Mouse (Mus musculus): ENCODE measurements around the gene Creg2. TPM values are rescaled to one million over a fixed set of nuclear protein-coding genes. Genes with fewer than 3 reads are reported as not detected.

Gene Creg2
- 0.05 TPM in 2 replicates for polyA plus RNA-seq (2015; fragmentation: Nextera tagmentation; extraction: Ambion mirVana)

- H3K27me3 ChIP-seq (ENCODE audit: control insufficient read depth, insufficient read depth, low read length), result peaks cover 42% of the 10 kb centered on the region
- ATAC-seq (replicated peaks; ENCODE audit: extremely low read depth, insufficient read depth, low FRiP score), result no peak
Measured at GRCm38 (mm10) chr1:39651241-39651548, at the start of gene Creg2. TSS of gene Creg2 (minus strand) at chr1:39651474.

GRCm38 (mm10) chr1:39700599-39701273 lies 49.5 kb upstream of the Creg2 start:
- H3K27ac ChIP-seq (ENCODE audit: low read length), result no peak overlapping the region
- 44% methylated on average over 7 of the region's 7 CpGs for WGBS
- H3K36me3 ChIP-seq (ENCODE audit: control insufficient read depth, insufficient read depth), result no peaks in the 10 kb centered on the region
- no peak overlapping the region for H3K9ac ChIP-seq (ENCODE audit: low read length)
- H3K4me1 ChIP-seq (ENCODE audit: control insufficient read depth, insufficient read depth, low read length), result peaks cover 27% of the 10 kb centered on the region
- H3K27me3 ChIP-seq (ENCODE audit: control insufficient read depth, insufficient read depth, low read length), result no peaks in the 10 kb centered on the region
- H3K4me3 ChIP-seq (ENCODE audit: low read length), result no peak overlapping the region
- H3K9me3 ChIP-seq (replicated peaks; ENCODE audit: control insufficient read depth, low read length), result no peaks in the 10 kb centered on the region
- ATAC-seq (replicated peaks; ENCODE audit: extremely low read depth, insufficient read depth, low FRiP score), result no peak
- H3K4me2 ChIP-seq (ENCODE audit: low read depth, low read length), result no peak overlapping the region

More at GRCm38 (mm10) chr1:39651241-39651548, at the start of gene Creg2:
- H3K36me3 ChIP-seq (ENCODE audit: control insufficient read depth, insufficient read depth), result no peaks in the 10 kb centered on the region
- H3K4me1 ChIP-seq (ENCODE audit: control insufficient read depth, insufficient read depth, low read length), result peaks cover 5% of the 10 kb centered on the region
- H3K27ac ChIP-seq (ENCODE audit: low read length), result no peak within 1 kb of the TSS
- WGBS, result 27% methylated on average over 9 of the region's 9 CpGs
- peak within 1 kb of the TSS; percentile 55 for H3K4me3 ChIP-seq (ENCODE audit: low read length)
- H3K4me2 ChIP-seq (ENCODE audit: low read depth, low read length), result peak within 1 kb of the TSS; percentile 85
- peak within 1 kb of the TSS; percentile 12; the same call in 1 of the 2 replicates for H3K9ac ChIP-seq (ENCODE audit: low read length)
- no peaks in the 10 kb centered on the region for H3K9me3 ChIP-seq (replicated peaks; ENCODE audit: control insufficient read depth, low read length)

GRCm38 (mm10) chr1:39698456-39698855 lies 47.2 kb upstream of the Creg2 start:
- Histone ChIP-seq H3K27ac (ENCODE audit: low read length) (0 out of 2 replicates have a peak overlapping the region, but pooled peaks have one; percentile 24), H3K9ac (ENCODE audit: low read length) (no peak overlapping the region), H3K4me2 (ENCODE audit: low read depth, low read length) (no peak overlapping the region), H3K4me1 (ENCODE audit: control insufficient read depth, insufficient read depth, low read length) (peaks cover 41% of the 10 kb centered on the region), H3K4me3 (ENCODE audit: low read length) (no peak overlapping the region), H3K36me3 (ENCODE audit: control insufficient read depth, insufficient read depth) (no peaks in the 10 kb centered on the region), H3K27me3 (ENCODE audit: control insufficient read depth, insufficient read depth, low read length) (no peaks in the 10 kb centered on the region), H3K9me3 (replicated peaks; ENCODE audit: control insufficient read depth, low read length) (no peaks in the 10 kb centered on the region)
- 47% methylated on average over 6 of the region's 6 CpGs for WGBS
- ATAC-seq (replicated peaks; ENCODE audit: extremely low read depth, insufficient read depth, low FRiP score), result no peak

GRCm38 (mm10) chr1:39695198-39695597 lies 43.9 kb upstream of the Creg2 start:
- Histone ChIP-seq H3K4me2 (ENCODE audit: low read depth, low read length) (no peak overlapping the region), H3K9me3 (replicated peaks; ENCODE audit: control insufficient read depth, low read length) (peaks cover 3% of the 10 kb centered on the region; the same call in 1 of the 2 replicates), H3K9ac (ENCODE audit: low read length) (no peak overlapping the region), H3K4me3 (ENCODE audit: low read length) (no peak overlapping the region), H3K27ac (ENCODE audit: low read length) (peak overlapping the region; percentile 24; the same call in 1 of the 2 replicates), H3K36me3 (ENCODE audit: control insufficient read depth, insufficient read depth) (no peaks in the 10 kb centered on the region), H3K4me1 (ENCODE audit: control insufficient read depth, insufficient read depth, low read length) (peaks cover 20% of the 10 kb centered on the region), H3K27me3 (ENCODE audit: control insufficient read depth, insufficient read depth, low read length) (no peaks in the 10 kb centered on the region)
- 39% methylated on average over 4 of the region's 4 CpGs for WGBS
- no peak for ATAC-seq (replicated peaks; ENCODE audit: extremely low read depth, insufficient read depth, low FRiP score)

GRCm38 (mm10) chr1:39694756-39695155 lies 43.5 kb upstream of the Creg2 start:
- Histone ChIP-seq H3K9ac (ENCODE audit: low read length) (no peak overlapping the region), H3K27ac (ENCODE audit: low read length) (no peak overlapping the region), H3K27me3 (ENCODE audit: control insufficient read depth, insufficient read depth, low read length) (no peaks in the 10 kb centered on the region), H3K4me3 (ENCODE audit: low read length) (no peak overlapping the region), H3K9me3 (replicated peaks; ENCODE audit: control insufficient read depth, low read length) (peaks cover 3% of the 10 kb centered on the region; the same call in 1 of the 2 replicates), H3K4me1 (ENCODE audit: control insufficient read depth, insufficient read depth, low read length) (peaks cover 17% of the 10 kb centered on the region), H3K4me2 (ENCODE audit: low read depth, low read length) (no peak overlapping the region), H3K36me3 (ENCODE audit: control insufficient read depth, insufficient read depth) (no peaks in the 10 kb centered on the region)
- WGBS, result 36% methylated on average over 7 of the region's 7 CpGs
- ATAC-seq (replicated peaks; ENCODE audit: extremely low read depth, insufficient read depth, low FRiP score), result no peak

- no peak overlapping the region for H3K9ac ChIP-seq (ENCODE audit: low read length)
- no peak overlapping the region for H3K27ac ChIP-seq (ENCODE audit: low read length)
- no peaks in the 10 kb centered on the region for H3K36me3 ChIP-seq (ENCODE audit: control insufficient read depth, insufficient read depth)
- H3K4me1 ChIP-seq (ENCODE audit: control insufficient read depth, insufficient read depth, low read length), result peaks cover 25% of the 10 kb centered on the region
- no peak for ATAC-seq (replicated peaks; ENCODE audit: extremely low read depth, insufficient read depth, low FRiP score)
- no peak overlapping the region for H3K4me3 ChIP-seq (ENCODE audit: low read length)
- H3K4me2 ChIP-seq (ENCODE audit: low read depth, low read length), result no peak overlapping the region
- H3K27me3 ChIP-seq (ENCODE audit: control insufficient read depth, insufficient read depth, low read length), result no peaks in the 10 kb centered on the region
- WGBS, result 82% methylated on average over 3 of the region's 3 CpGs
- H3K9me3 ChIP-seq (replicated peaks; ENCODE audit: control insufficient read depth, low read length), result peaks cover 3% of the 10 kb centered on the region; the same call in 1 of the 2 replicates
Measured at GRCm38 (mm10) chr1:39691974-39692373, 40.7 kb upstream of the Creg2 start.

GRCm38 (mm10) chr1:39691061-39691460 lies 39.8 kb upstream of the Creg2 start:
- Histone ChIP-seq H3K9me3 (replicated peaks; ENCODE audit: control insufficient read depth, low read length) (peaks cover 3% of the 10 kb centered on the region; the same call in 1 of the 2 replicates), H3K4me2 (ENCODE audit: low read depth, low read length) (no peak overlapping the region), H3K27me3 (ENCODE audit: control insufficient read depth, insufficient read depth, low read length) (no peaks in the 10 kb centered on the region), H3K9ac (ENCODE audit: low read length) (no peak overlapping the region), H3K4me3 (ENCODE audit: low read length) (no peak overlapping the region), H3K27ac (ENCODE audit: low read length) (no peak overlapping the region), H3K36me3 (ENCODE audit: control insufficient read depth, insufficient read depth) (no peaks in the 10 kb centered on the region), H3K4me1 (ENCODE audit: control insufficient read depth, insufficient read depth, low read length) (peaks cover 23% of the 10 kb centered on the region)
- WGBS, result 50% methylated on average over 4 of the region's 4 CpGs
- no peak for ATAC-seq (replicated peaks; ENCODE audit: extremely low read depth, insufficient read depth, low FRiP score)

GRCm38 (mm10) chr1:39688573-39688972 lies 37.3 kb upstream of the Creg2 start:
- H3K4me3 ChIP-seq (ENCODE audit: low read length), result no peak overlapping the region
- H3K36me3 ChIP-seq (ENCODE audit: control insufficient read depth, insufficient read depth), result no peaks in the 10 kb centered on the region
- ATAC-seq (replicated peaks; ENCODE audit: extremely low read depth, insufficient read depth, low FRiP score), result 0 out of 2 replicates have a peak, but pooled peaks have one; percentile 37
- H3K4me2 ChIP-seq (ENCODE audit: low read depth, low read length), result no peak overlapping the region
- H3K27me3 ChIP-seq (ENCODE audit: control insufficient read depth, insufficient read depth, low read length), result no peaks in the 10 kb centered on the region
- H3K4me1 ChIP-seq (ENCODE audit: control insufficient read depth, insufficient read depth, low read length), result peaks cover 8% of the 10 kb centered on the region
- H3K27ac ChIP-seq (ENCODE audit: low read length), result no peak overlapping the region
- H3K9me3 ChIP-seq (replicated peaks; ENCODE audit: control insufficient read depth, low read length), result peaks cover 3% of the 10 kb centered on the region; the same call in 1 of the 2 replicates
- 25% methylated on average over 6 of the region's 6 CpGs for WGBS
- no peak overlapping the region for H3K9ac ChIP-seq (ENCODE audit: low read length)

GRCm38 (mm10) chr1:39687279-39687678 lies 36.0 kb upstream of the Creg2 start:
- 35% methylated on average over 9 of the region's 9 CpGs for WGBS
- H3K36me3 ChIP-seq (ENCODE audit: control insufficient read depth, insufficient read depth), result no peaks in the 10 kb centered on the region
- H3K4me2 ChIP-seq (ENCODE audit: low read depth, low read length), result no peak overlapping the region
- no peak overlapping the region for H3K9ac ChIP-seq (ENCODE audit: low read length)
- no peaks in the 10 kb centered on the region for H3K9me3 ChIP-seq (replicated peaks; ENCODE audit: control insufficient read depth, low read length)
- no peaks in the 10 kb centered on the region for H3K27me3 ChIP-seq (ENCODE audit: control insufficient read depth, insufficient read depth, low read length)
- H3K4me1 ChIP-seq (ENCODE audit: control insufficient read depth, insufficient read depth, low read length), result peaks cover 8% of the 10 kb centered on the region
- H3K4me3 ChIP-seq (ENCODE audit: low read length), result no peak overlapping the region
- no peak overlapping the region for H3K27ac ChIP-seq (ENCODE audit: low read length)
- ATAC-seq (replicated peaks; ENCODE audit: extremely low read depth, insufficient read depth, low FRiP score), result no peak
